Mouse (Mus musculus) thymus, adult 2 months (tissue): ENCODE measurements around the gene Dach1.

Experiments used
- CTCF ChIP-seq: fragments of 200-500 bp; IDR thresholded peaks from 2 replicates; pipeline ENCODE4 v1.5.1; 2012; ENCODE audit warnings: mild to moderate bottlenecking, control low read depth, low read length, moderate library complexity, borderline replicate concordance; ENCODE audit not compliant: control insufficient read depth, poor library complexity, insufficient read depth; ENCODE audit errors: extremely low read depth
- POLR2A ChIP-seq: fragments of 200-500 bp; IDR thresholded peaks from 2 replicates; pipeline ENCODE4 v1.6.1; 2012; ENCODE audit warnings: mild to moderate bottlenecking, low read length, control low read depth, moderate library complexity; ENCODE audit not compliant: control insufficient read depth, poor library complexity, insufficient read depth; ENCODE audit errors: extremely low read depth

DNA sequence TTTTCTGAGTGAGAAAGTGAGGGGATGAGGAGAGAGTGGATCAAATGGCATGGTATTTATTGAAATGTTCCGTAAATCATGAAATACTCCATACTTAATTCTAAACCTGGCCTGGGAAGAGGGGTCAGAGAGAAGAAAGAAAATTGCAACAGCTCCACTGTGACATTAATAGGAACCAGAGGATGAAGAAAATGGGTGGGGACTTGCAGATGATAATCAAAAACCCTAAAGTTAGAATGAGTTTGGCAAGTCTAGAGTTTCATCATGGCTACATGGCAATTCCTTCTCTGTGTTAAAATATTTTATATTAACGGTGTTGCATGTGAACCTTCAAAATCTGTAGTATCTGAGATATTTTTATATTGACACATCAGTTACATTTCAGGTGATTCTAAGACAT lies 80.3 kb downstream of the Dach1 start:
- TF ChIP-seq POLR2A (no peak), CTCF (no peak)
